31 mouse cellular contexts compared by ENCODE assay signal in genomic region chr2:148798485-148798884, GRCm38 (mm10). TPM values are rescaled to one million over a fixed set of nuclear protein-coding genes. Genes with fewer than 3 reads are reported as not detected.
DNase-seq lines count a peak whose midpoint lies in the region; ATAC-seq and TF ChIP-seq lines count a peak whose summit lies in the region.
"Had no signal": no experiment of that assay in that cellular context is flagged by ENCODE, and none has a peak within 500 bp of the region (broad histone marks: within the 10 kb centered on the region; RNA-seq: fewer than 3 reads in every experiment).

Gene Cst8, plus strand, starts transcription at chr2:148798785.

- H3K27ac ChIP-seq in stomach, postnatal 0 days (replicated peaks): no peak within 1 kb of the TSS
- no peak within 1 kb of the TSS for H3K27ac ChIP-seq in kidney, adult 2 months (ENCODE audit: insufficient read depth, low read depth, low read length)
- H3K27ac ChIP-seq in kidney, embryonic 15.5 days: no peak within 1 kb of the TSS
- H3K27ac ChIP-seq: embryonic facial prominence, embryonic 15.5 days; forebrain, embryonic 10.5 days; hindbrain, embryonic 15.5 days had no signal

- no peaks in the 10 kb centered on the region for H3K36me3 ChIP-seq in stomach, postnatal 0 days (ENCODE audit: control insufficient read depth, insufficient read depth, low read length)
- H3K36me3 ChIP-seq in kidney, adult 2 months (ENCODE audit: control insufficient read depth, insufficient read depth, low read length): no peaks in the 10 kb centered on the region
- H3K36me3 ChIP-seq in kidney, embryonic 15.5 days: no peaks in the 10 kb centered on the region
- H3K36me3 ChIP-seq: embryonic facial prominence, embryonic 15.5 days; forebrain, embryonic 10.5 days; heart, embryonic 12.5 days; hindbrain, embryonic 15.5 days had no signal

- H3K4me1 ChIP-seq in lung, adult 2 months (ENCODE audit: control insufficient read depth, insufficient read depth, low read length): peaks cover 4% of the 10 kb centered on the region
- no peaks in the 10 kb centered on the region for H3K4me1 ChIP-seq in stomach, postnatal 0 days (replicated peaks; ENCODE audit: control insufficient read depth, insufficient read depth)
- H3K4me1 ChIP-seq in kidney, adult 2 months (ENCODE audit: control insufficient read depth, insufficient read depth, low read length): no peaks in the 10 kb centered on the region
- H3K4me1 ChIP-seq in kidney, embryonic 15.5 days: no peaks in the 10 kb centered on the region
- H3K4me1 ChIP-seq: embryonic facial prominence, embryonic 15.5 days; forebrain, embryonic 10.5 days; hindbrain, embryonic 15.5 days had no signal

- ATAC-seq in stomach, postnatal 0 days (ENCODE audit: low FRiP score, low TSS enrichment): no peak
- ATAC-seq in kidney, embryonic 15.5 days (replicated peaks; ENCODE audit: low FRiP score): no peak
- ATAC-seq: forebrain, embryonic 16.5 days had no signal

- no peak for TF ChIP-seq CTCF in lung, adult 2 months (IDR thresholded peaks at IDR 0.05; ENCODE audit: insufficient read depth, low read length)
- no peak for TF ChIP-seq CTCF in stomach, postnatal 0 days (IDR thresholded peaks at IDR 0.05; ENCODE audit: low read depth)
- TF ChIP-seq CTCF in kidney, adult 2 months (conservative IDR thresholded peaks at IDR 0.05; ENCODE audit: insufficient read depth, insufficient read length, low read depth, low read length): no peak

- no peak for TF ChIP-seq POLR2A in lung, adult 2 months (IDR thresholded peaks at IDR 0.05; ENCODE audit: borderline replicate concordance, extremely low read depth, low read depth, low read length)
- TF ChIP-seq POLR2A in kidney, adult 2 months (IDR thresholded peaks at IDR 0.05; ENCODE audit: low read depth, low read length): no peak

- no peaks in the 10 kb centered on the region for H3K27me3 ChIP-seq in stomach, postnatal 0 days (ENCODE audit: control insufficient read depth, insufficient read depth, low read length)
- H3K27me3 ChIP-seq in kidney, adult 2 months (replicated peaks; ENCODE audit: control insufficient read depth, insufficient read depth, low read length): no peaks in the 10 kb centered on the region
- H3K27me3 ChIP-seq in kidney, embryonic 15.5 days: no peaks in the 10 kb centered on the region
- H3K27me3 ChIP-seq: embryonic facial prominence, embryonic 15.5 days; heart, embryonic 12.5 days; hindbrain, embryonic 15.5 days had no signal

- DNase-seq in adrenal gland, adult 8-10 months: peak; percentile 17
- no peak for DNase-seq in adrenal gland, adult 18-20 months (ENCODE audit: low spot score in 2 of 2)
- DNase-seq in lung, postnatal 14 days: peak; percentile 1
- DNase-seq in lung, adult 2 months: no peak
- no peak for DNase-seq in adrenal gland, postnatal 4 days (ENCODE audit: low spot score in 2 of 2)
- DNase-seq in stomach, postnatal 0 days (ENCODE audit: low spot score): no peak
- DNase-seq in kidney, adult 2 months: no peak
- DNase-seq: cerebellum, adult 11 months; cerebellum, adult 8-10 months; cerebellum, postnatal 14 days; embryo, embryonic 11 days; gastrocnemius, postnatal 14 days had no signal

- no peak for TF ChIP-seq EP300 in stomach, postnatal 0 days (optimal IDR thresholded peaks at IDR 0.05)

- H3K4me2 ChIP-seq in stomach, postnatal 0 days (replicated peaks; ENCODE audit: low read depth): no peak within 1 kb of the TSS
- H3K4me2 ChIP-seq in kidney, embryonic 15.5 days: no peak within 1 kb of the TSS
- H3K4me2 ChIP-seq: embryonic facial prominence, embryonic 15.5 days; heart, embryonic 12.5 days; hindbrain, embryonic 15.5 days had no signal

- 72% methylated on average over 1 of the region's 1 CpGs for WGBS in lung, adult 2 months
- 84% methylated on average over 1 of the region's 1 CpGs for WGBS in stomach, postnatal 0 days
- WGBS in kidney, adult 2 months: 80% methylated on average over 1 of the region's 1 CpGs
- 90% methylated on average over 1 of the region's 1 CpGs for WGBS in kidney, embryonic 15.5 days

- H3K9me3 ChIP-seq in stomach, postnatal 0 days (ENCODE audit: control insufficient read depth, low read length): no peaks in the 10 kb centered on the region
- H3K9me3 ChIP-seq in kidney, embryonic 15.5 days (replicated peaks): no peaks in the 10 kb centered on the region
- H3K9me3 ChIP-seq: embryonic facial prominence, embryonic 15.5 days; forebrain, embryonic 10.5 days; heart, embryonic 12.5 days; hindbrain, embryonic 15.5 days had no signal

- no peak within 1 kb of the TSS for H3K4me3 ChIP-seq in lung, adult 2 months (replicated peaks; ENCODE audit: extremely low read depth, low read depth, low read length)
- no peak within 1 kb of the TSS for H3K4me3 ChIP-seq in stomach, postnatal 0 days (ENCODE audit: low read depth, low read length)
- H3K4me3 ChIP-seq in kidney, adult 2 months (ENCODE audit: insufficient read depth, low read depth, low read length): no peak within 1 kb of the TSS
- H3K4me3 ChIP-seq in kidney, embryonic 15.5 days (replicated peaks): no peak within 1 kb of the TSS
- H3K4me3 ChIP-seq: embryonic facial prominence, embryonic 15.5 days; erythroblast, embryonic 14.5 days; forebrain, embryonic 10.5 days; heart, embryonic 12.5 days; hindbrain, embryonic 15.5 days had no signal

- H3K9ac ChIP-seq in stomach, postnatal 0 days (ENCODE audit: low read length): no peak within 1 kb of the TSS
- H3K9ac ChIP-seq in kidney, embryonic 15.5 days: no peak within 1 kb of the TSS
- H3K9ac ChIP-seq: embryonic facial prominence, embryonic 15.5 days; heart, embryonic 12.5 days; hindbrain, embryonic 15.5 days had no signal

RNA-seq across cellular contexts. Expression of gene Cst8, which starts in this region (rescaled TPM):
- total RNA-seq in adrenal gland, adult 8-10 months (2022): 10 to 100 TPM in 2 of 4 experiments, 1 to 10 TPM in 2; 3.0 to 76.8 (median 23.1) TPM
- 10 to 100 TPM in 1 of 2 experiments, 1 to 10 TPM in 1; 1.6 to 84.7 TPM for total RNA-seq in adrenal gland, adult 18-20 months (2021)
- polyA plus RNA-seq in lung, adult 2 months (2012; rRNA removed): 3.3 and 4.6 TPM in 2 replicates
- 100 to 1,000 TPM; 167 to 183 TPM for total RNA-seq in adrenal gland, postnatal 4 days (2021)
- polyA plus RNA-seq in stomach, postnatal 0 days (2015; fragmentation: Nextera tagmentation; extraction: Ambion mirVana): 35.6 and 46.3 TPM in 2 replicates
- 0.11 TPM in 1 of 2 replicates, not detected in the other for polyA plus RNA-seq in kidney, adult 2 months (2012; rRNA removed)
- 0.24 and 0.62 TPM in 2 replicates for polyA plus RNA-seq in kidney, embryonic 15.5 days (2015; fragmentation: Nextera tagmentation; extraction: Ambion mirVana)
- total RNA-seq: common myeloid progenitor, adult 5-6 weeks; gastrocnemius, adult 18-20 months; gastrocnemius, postnatal 14 days; granulocyte monocyte progenitor cell, adult 5-6 weeks; heart, adult 8-10 months; heart, postnatal 25 days; MEL had no signal
- polyA plus RNA-seq: brain, embryonic 14.5 days; C2C12; embryonic facial prominence, embryonic 11.5 days; embryonic facial prominence, embryonic 15.5 days; erythroblast, embryonic 14.5 days; forebrain, embryonic 10.5 days; forebrain, embryonic 16.5 days; frontal cortex, adult 2 months; heart, embryonic 12.5 days; heart, embryonic 16.5 days; hindbrain, embryonic 11.5 days; hindbrain, embryonic 15.5 days had no signal

Comparison
In these comparisons a context has a peak if more than half of its experiments do, and no peak if none do; other contexts are left out.
1. DNase-seq: peak in adrenal gland, adult 8-10 months (single experiment) and lung, postnatal 14 days (single experiment); none in adrenal gland, adult 18-20 months (0 of 2), lung, adult 2 months (single experiment), adrenal gland, postnatal 4 days (0 of 2), stomach, postnatal 0 days (single experiment) and kidney, adult 2 months (single experiment).